Mouse (Mus musculus) urinary bladder, postnatal 14 days (tissue): ENCODE results near the gene Fgf14.
"Not testable (repeated sequence)": the region's sequence is repeated elsewhere in the genome, so short reads cannot be mapped to it uniquely, and the experiment has no call there.

Experiments
- DNase-seq: peaks from one replicate; pipeline ENCODE4 v3.0.0; 2021; ENCODE audit warnings: low spot score

The Fgf14 gene

GRCm38 (mm10) chr14:124191913-124192814 is 484.8 kb downstream of the Fgf14 start:
- peak; percentile 7 for DNase-seq

DNA sequence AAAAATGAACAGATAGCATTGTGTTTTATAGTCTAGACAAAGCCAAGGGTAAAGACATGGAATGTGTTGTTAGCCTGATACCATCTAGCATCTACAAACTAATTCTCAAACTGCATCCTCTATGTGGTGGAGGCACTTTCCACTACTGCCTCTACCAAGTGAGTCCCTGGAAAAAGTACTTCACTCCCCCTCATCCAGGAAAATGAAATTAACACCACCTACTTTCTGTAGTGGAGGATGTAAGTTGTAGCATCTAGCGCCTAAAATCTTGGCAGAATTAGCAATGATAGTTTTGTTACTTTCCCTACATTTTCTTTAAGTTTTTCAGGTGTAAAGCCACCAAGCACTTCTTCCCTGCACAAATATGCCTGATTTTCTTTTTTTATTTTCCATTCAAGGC is 496.7 kb downstream of the Fgf14 start:
- no peak for DNase-seq

DNA sequence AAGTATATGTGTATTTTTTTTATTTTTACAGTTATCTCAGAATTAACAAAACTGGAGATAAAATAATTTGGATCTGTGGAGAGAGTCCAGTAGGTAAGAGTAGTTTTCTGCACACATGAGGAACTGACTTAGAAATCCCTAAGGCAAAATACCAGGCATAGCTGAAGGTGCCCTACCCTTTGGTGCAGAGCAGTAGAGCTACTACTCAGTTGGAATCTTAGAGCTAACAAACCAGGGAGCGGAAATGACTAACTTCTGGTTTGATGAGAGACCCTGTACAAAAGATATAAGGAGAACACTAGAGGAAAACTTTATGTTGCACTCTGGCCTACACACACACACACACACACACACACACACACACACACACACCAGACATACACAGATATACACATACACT is 502.8 kb downstream of the Fgf14 start:
- DNase-seq = no peak

DNA sequence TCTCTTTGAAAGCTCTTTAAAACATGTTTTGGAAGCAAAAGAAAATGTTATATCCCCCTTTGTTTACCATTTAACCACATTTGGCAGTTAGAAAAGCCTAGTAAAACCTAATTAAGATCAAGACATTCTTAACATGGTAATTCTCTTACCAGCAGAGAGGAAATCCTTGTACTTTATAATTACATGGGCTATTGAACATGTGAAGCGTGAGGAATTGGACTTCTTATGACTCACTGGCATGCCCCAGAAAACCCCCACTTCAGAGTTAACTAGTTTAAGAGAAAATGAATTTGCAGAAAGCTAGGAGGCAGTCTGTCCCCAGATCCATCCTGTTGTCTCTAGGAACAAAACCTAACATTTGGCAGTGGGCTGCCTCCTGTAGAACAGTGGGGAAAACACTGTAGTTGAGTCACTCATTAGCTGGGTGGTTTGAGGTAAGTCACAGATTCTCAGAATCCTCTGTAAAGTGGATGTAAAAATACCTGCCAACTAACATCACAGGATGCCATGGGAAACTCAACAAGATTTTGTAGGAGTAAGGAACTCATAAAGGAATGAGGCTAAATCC is 513.2 kb downstream of the Fgf14 start:
- no peak for DNase-seq

GRCm38 (mm10) chr14:124147378-124147777 is 529.5 kb downstream of the Fgf14 start:
- no peak for DNase-seq

- no peak for DNase-seq
Observed at GRCm38 (mm10) chr14:124107205-124107873, 569.6 kb downstream of the Fgf14 start.

DNA sequence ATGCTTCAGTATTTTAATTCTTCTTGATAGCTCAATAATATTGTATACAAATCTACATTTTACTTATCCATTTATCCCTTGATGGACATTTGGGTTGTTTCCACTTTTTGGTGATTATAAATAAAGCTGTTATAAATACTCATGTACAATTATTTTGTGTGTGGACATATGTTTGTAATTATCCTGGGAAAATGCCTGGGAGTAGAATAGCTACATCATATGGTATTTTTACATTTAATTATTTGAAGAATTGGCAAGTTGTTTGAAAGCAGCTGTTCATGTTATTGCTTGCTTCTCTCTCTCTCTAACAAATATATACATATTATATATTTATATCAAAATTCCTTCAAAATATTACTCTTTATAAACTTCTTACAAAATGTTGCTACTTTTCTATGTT is 593.8 kb downstream of the Fgf14 start:
- DNase-seq = no peak

GRCm38 (mm10) chr14:124044016-124044415 is 632.9 kb downstream of the Fgf14 start:
- DNase-seq = no peak

DNA sequence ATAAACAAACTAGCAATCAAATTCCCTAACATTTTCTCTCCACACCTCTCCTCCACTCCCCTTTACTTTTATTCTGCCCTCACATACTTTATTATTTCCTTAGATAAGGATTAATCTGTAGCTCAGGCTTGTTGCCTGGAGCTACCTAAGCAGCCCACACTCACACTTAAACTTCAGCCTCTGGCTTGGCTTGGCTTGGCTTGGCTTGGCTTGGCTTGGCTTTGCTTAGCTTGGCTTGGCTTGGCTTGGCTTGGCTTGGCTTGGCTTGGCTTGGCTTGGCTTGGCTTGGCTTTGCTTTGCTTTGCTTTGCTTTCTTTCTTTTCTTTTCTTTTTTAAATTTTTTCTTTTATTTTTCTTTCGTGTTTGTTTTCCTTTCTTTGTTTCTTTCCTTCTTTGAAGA is 636.3 kb downstream of the Fgf14 start:
- DNase-seq = no peak

- DNase-seq = no peak
Observed at GRCm38 (mm10) chr14:124037434-124037833, 639.5 kb downstream of the Fgf14 start.

GRCm38 (mm10) chr14:124036575-124037205 is 640.2 kb downstream of the Fgf14 start:
- DNase-seq = no peak

- DNase-seq = not testable (repeated sequence)
Observed at GRCm38 (mm10) chr14:124033302-124033701, 643.6 kb downstream of the Fgf14 start.

GRCm38 (mm10) chr14:124027886-124028670 is 648.8 kb downstream of the Fgf14 start:
- DNase-seq = no peak

DNA sequence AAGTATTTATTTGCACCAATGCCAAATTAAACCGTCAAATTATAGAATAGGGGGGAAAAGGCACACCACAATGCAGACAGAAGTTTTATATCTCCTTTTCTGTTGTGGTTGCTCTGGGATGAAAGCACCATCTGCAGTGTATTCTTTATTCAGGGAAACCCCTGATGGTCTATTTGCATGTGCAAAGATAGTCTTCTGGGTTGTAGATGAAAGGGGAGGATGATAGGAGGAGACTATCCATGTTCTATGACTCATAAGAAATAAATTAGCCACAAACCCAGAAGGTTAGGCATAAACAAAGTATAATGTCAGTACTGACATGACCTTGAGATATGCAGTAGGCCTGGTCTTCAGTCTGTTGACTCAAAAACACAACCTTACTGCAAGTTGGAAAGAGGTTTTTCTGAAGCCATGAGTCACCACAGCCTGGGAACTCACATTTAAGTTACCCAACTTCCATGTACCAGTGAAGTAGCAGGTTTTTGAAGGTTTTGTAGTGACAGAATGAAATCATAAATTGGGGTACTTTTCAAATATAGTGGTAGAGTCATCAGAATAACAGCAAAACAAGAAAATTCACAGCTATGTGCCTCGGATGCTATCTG is 686.2 kb downstream of the Fgf14 start:
- no peak for DNase-seq

- DNase-seq = no peak
Observed at GRCm38 (mm10) chr14:123967996-123968395, 708.9 kb downstream of the Fgf14 start.

DNA sequence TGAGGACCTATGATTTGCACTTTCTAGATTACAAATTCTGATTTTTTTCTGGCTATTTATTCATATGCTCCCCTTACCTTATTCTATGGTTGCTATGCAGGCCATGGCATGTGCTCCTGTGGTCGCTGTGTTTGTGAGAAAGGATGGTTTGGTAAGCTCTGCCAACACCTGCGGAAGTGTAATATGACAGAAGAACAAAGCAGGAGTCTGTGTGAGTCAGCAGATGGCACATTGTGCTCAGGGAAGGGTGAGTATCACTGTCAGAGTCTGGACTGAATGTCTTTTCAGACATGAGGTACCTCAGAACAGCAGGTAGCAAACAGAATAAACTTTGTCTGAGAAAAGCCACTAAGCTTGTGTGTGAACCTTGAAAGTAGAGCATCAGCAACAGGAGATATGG is 710.4 kb downstream of the Fgf14 start:
- DNase-seq = no peak
